Mouse (Mus musculus) lung, adult 2 months (tissue): ENCODE results near the gene Gba.

ENCODE experiments used
- CTCF ChIP-seq: fragments of 200-500 bp; IDR thresholded peaks from 2 replicates; pipeline ENCODE4 v1.5.1; 2011; ENCODE audit warnings: mild to moderate bottlenecking, low read length, control low read depth; ENCODE audit not compliant: insufficient read depth
- POLR2A ChIP-seq: fragments of 200-500 bp; IDR thresholded peaks from 2 replicates; pipeline ENCODE4 v1.6.1; 2011; ENCODE audit warnings: low read depth, mild to moderate bottlenecking, control low read depth, low read length, borderline replicate concordance; ENCODE audit errors: extremely low read depth

GRCm38 (mm10) chr3:89187690-89188477 is 14.8 kb upstream of the Gba start:
- TF ChIP-seq CTCF (no peak), POLR2A (no peak)
